Mouse (Mus musculus) G1E (cell line): Measurements from ENCODE around the gene Nedd4.

Source experiments
- CTCF ChIP-seq: IDR thresholded peaks from 2 replicates; pipeline ENCODE4 v1.5.1; 2012; ENCODE audit warnings: low read depth, low read length, inconsistent platforms, mixed read lengths
- GATA1 ChIP-seq: IDR thresholded peaks from 2 replicates; pipeline ENCODE4 v1.6.1; 2012; ENCODE audit warnings: borderline replicate concordance, low read length, inconsistent platforms, mixed read lengths
- GATA2 ChIP-seq: IDR thresholded peaks from 2 replicates; pipeline ENCODE4 v1.6.1; 2012; ENCODE audit warnings: low read depth, low read length, inconsistent platforms, borderline replicate concordance
- POLR2AphosphoS5 ChIP-seq: IDR thresholded peaks from 2 replicates; pipeline ENCODE4 v1.6.1; 2012; ENCODE audit warnings: low read depth, low read length, inconsistent platforms; ENCODE audit not compliant: insufficient replicate concordance
- TAL1 ChIP-seq: conservative IDR thresholded peaks from 2 replicates; pipeline ENCODE4 v1.6.1; 2012; ENCODE audit warnings: low read depth, low read length, inconsistent platforms, mixed read lengths

DNA sequence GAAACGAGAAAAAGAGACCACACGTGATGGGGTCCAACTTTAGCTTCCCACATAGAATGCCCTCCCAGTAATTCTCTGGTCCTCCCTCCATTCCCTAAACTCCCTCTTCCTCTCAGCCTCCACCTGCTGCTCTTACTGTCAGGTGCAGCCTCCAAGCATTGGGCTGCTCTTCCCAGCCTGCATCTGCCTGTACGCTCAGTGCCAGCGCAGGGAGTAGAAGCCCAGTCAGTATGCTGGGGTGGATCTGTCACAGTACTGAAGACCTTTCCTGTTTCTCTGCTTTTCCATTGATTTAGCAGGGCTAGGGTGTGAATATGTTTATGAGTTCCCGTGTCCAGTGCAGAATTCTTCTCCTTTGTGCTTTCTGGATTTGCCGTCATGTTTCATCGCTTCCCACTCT, 54.1 kb downstream of the Nedd4 start:
- TF ChIP-seq CTCF, result no peak
- TF ChIP-seq TAL1, result no peak
- TF ChIP-seq POLR2AphosphoS5, result no peak
- no peak for TF ChIP-seq GATA1
- no peak for TF ChIP-seq GATA2
